Mouse (Mus musculus) left cerebral cortex, adult 2 months (tissue): ENCODE data around the gene Mogat2. TPM values are rescaled to one million over a fixed set of nuclear protein-coding genes. Genes with fewer than 3 reads are reported as not detected.

Experiments used
- DNase-seq, 2 experiments: peaks; one replicate each; pipeline ENCODE4 v3.0.0; 2021 to 2022; ENCODE audit warnings: low spot score in 2 of 2, mixed read lengths in 1 of 2; ENCODE audit errors: extremely low spot score in 1 of 2
- H3K27ac ChIP-seq: fragments of 200-600 bp; 2 replicates; pipeline ENCODE4 v1.8.1; 2022
- H3K4me3 ChIP-seq: fragments of 200-600 bp; 2 replicates; pipeline ENCODE4 v1.8.1; 2022
- CTCF ChIP-seq: fragments of 200-600 bp; IDR thresholded peaks from 2 replicates; pipeline ENCODE4 v1.8.1; 2022; ENCODE audit warnings: antibody characterized with exemption, mild to moderate bottlenecking, moderate library complexity
- intact Hi-C: fragments of 180-260 bp; cut with DNase I; formaldehyde crosslinking; loops from one replicate; pipeline ENCODE4 v1.15.1; 2025
- long read RNA-seq, 2 experiments: library from polyadenylated mRNA; stranded (forward); transcript quantifications; one replicate each; pipeline ENCODE4 v2.0.0; 2021; ENCODE audit warnings: borderline mapping rate in 2 of 2
- total RNA-seq, 2 experiments: library from RNA; stranded (reverse); gene quantifications; 2 replicates each; pipeline ENCODE4 v1.2.3; 2021

Mogat2 gene
- not detected for total RNA-seq
- long read RNA-seq, experiment 1, result 0 reads
- long read RNA-seq, experiment 2, result 0 reads

DNA sequence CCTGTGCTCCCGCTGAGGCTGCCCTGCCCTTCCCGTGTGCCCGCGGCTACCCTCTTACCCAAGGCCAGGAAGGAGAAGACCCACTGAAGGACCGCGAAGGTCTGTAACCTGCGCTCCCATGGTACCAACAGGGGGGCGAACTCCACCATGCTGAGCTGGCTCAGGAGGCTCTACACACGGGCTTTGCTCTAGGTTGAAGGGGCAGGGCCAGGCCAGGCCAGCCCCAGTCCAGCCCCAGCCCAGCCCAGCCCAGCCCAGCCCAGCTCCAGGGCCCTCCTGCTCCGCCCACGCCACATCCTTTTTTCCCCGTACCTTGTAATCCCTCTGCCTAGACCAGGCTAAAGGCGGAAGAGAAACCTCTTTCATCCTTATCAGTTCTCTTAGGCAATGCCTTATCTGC is at the start of gene Mogat2:
Gene Mogat2 (minus strand): TSS at position 203 of the 400 bp plus-strand sequence.
- intact Hi-C loops, result no loop called here
- no peak within 1 kb of the TSS for H3K27ac ChIP-seq
- DNase-seq, result no peak
- no peak within 1 kb of the TSS for H3K4me3 ChIP-seq
- no peak for TF ChIP-seq CTCF

DNA sequence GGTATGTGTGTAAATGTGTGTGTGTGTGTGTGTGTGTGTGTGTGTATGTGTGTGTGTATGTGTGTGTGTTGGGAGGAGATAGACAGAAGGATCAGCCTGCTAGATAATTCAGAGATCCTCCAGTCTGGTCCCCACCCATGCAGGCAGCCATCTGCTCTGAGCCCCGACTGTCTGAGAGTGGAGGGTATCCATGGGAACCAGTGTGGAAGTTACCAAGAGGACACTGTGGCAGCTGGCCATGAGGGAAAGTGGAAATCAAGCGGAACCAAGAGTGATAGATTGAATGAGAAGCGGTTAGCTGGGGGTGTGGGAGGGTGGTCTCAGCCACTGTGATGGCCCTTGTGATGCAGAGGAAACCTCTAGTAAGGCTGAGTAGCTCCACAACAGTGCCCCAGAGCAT is 48.9 kb upstream of the Mogat2 start:
- DNase-seq, result peak; percentile 43 to 44
- Histone ChIP-seq H3K27ac (no peak overlapping the region), H3K4me3 (no peak overlapping the region)
- intact Hi-C loops, result loop anchor here (10.0 kb wide), 1 partner anchor 62 kb away; no protein-coding TSS in a partner anchor
- TF ChIP-seq CTCF, result no peak

DNA sequence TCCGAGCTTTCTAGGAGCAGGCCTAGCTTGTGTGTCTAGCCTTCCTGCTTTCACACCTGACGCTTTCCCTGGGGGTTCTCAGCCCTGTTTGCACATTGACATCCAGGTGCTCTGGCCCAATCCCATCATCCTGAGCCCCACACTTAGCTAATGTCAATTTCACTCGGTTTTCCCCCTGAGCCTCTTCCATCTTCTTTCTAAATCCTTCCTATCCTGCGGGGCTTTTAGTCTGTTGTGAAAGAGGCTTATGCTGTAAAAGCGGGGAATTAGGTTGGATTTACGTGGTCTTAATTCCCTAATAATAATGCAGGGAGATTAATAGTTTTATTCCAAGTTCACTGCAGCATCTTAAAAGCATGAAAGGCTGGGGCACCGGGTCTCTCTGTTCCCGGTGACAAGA is 41.2 kb upstream of the Mogat2 start:
- Histone ChIP-seq H3K27ac (no peak overlapping the region), H3K4me3 (no peak overlapping the region)
- TF ChIP-seq CTCF, result no peak
- intact Hi-C loops, result no loop called here
- DNase-seq, result no peak

DNA sequence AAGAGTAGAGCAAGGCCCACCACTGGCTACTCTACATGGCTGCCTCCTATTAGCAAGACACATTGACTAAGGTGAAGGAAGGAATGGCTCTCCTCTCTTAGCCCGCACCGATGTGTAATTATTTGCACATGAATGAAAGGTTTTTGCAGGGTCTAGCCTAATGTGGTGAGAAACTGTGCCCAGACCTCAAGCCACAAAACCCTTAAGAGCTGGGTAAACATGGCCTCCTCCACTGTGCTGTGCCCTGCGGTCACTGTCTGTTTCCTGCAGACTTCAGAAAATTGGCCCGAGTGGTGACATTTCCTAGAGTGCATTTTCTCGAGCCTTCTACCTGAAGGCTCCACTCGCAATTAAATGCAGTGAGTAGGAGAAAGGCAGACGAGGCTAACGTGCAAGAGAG is 39.9 kb upstream of the Mogat2 start:
- H3K27ac ChIP-seq, result no peak overlapping the region
- no peak for TF ChIP-seq CTCF
- intact Hi-C loops, result no loop called here
- DNase-seq, result no peak
- no peak overlapping the region for H3K4me3 ChIP-seq

DNA sequence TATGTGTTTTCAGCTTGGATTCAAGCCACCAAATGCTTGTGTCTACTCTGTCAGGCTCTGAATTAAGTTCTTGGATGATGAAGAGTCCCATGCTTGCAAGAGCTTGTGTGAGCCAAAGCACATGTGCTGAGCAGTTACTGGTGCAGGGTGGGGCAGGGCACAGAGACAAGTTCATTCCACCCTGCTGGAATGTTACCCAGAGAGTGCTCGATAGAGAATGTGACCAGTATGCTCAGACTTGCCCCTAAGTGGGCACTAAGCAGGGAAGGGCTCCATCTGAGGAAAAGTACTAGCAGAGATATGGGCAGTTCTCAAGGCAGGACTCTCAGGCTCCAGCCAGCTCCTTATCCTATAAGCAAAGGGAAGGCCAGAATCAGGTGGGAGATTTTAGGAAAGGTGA is 38.3 kb upstream of the Mogat2 start:
- DNase-seq, result no peak
- no peak overlapping the region for H3K4me3 ChIP-seq
- intact Hi-C loops, result no loop called here
- TF ChIP-seq CTCF, result no peak
- H3K27ac ChIP-seq, result no peak overlapping the region

DNA sequence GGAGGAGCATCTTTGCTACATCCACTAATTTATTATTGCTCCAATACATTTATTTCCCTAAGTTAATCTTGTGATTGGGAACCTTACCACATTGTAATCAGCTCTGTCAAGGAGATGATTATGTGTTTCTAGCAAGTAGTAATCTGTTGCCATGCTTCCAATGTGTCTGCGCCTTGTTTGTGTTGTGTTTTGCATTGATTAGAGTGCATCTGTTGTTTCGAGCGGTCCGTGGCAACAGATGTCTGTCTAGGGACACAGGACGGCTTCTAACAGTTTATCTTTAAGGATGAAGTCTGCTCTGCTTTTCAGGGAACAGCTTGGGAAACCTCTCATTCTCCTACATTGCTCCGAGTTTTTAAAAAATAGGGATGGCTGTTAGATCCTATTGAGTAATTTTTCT is 36.7 kb upstream of the Mogat2 start:
- intact Hi-C loops, result no loop called here
- H3K4me3 ChIP-seq, result peak overlapping the region; percentile 11; the same call in 1 of the 2 replicates
- H3K27ac ChIP-seq, result no peak overlapping the region
- DNase-seq, result no peak
- no peak for TF ChIP-seq CTCF

DNA sequence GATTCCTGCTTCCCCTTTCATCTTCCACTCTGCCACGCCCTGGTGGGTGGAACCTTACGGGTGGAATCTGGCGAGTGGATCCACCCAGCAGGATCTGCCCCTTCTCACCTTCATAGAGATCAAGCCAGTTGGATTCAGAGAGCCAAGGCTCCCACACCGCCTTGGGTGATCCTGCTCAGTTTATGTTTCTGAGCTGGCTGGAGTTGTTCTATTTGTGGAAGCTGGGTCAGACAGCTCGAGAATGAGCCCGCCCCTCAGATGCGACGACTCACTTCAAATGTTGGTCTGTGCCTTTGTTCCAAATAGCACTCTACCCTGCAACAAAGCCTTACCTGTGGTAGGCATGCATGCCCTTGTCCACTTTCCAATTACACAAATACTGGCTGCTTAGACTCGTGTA is 33.2 kb upstream of the Mogat2 start:
- intact Hi-C loops, result loop anchor here (5.0 kb wide), 1 partner anchor 86 kb away; no protein-coding TSS in a partner anchor
- no peak for TF ChIP-seq CTCF
- peak overlapping the region; percentile 26; the same call in 1 of the 2 replicates for H3K27ac ChIP-seq

DNA sequence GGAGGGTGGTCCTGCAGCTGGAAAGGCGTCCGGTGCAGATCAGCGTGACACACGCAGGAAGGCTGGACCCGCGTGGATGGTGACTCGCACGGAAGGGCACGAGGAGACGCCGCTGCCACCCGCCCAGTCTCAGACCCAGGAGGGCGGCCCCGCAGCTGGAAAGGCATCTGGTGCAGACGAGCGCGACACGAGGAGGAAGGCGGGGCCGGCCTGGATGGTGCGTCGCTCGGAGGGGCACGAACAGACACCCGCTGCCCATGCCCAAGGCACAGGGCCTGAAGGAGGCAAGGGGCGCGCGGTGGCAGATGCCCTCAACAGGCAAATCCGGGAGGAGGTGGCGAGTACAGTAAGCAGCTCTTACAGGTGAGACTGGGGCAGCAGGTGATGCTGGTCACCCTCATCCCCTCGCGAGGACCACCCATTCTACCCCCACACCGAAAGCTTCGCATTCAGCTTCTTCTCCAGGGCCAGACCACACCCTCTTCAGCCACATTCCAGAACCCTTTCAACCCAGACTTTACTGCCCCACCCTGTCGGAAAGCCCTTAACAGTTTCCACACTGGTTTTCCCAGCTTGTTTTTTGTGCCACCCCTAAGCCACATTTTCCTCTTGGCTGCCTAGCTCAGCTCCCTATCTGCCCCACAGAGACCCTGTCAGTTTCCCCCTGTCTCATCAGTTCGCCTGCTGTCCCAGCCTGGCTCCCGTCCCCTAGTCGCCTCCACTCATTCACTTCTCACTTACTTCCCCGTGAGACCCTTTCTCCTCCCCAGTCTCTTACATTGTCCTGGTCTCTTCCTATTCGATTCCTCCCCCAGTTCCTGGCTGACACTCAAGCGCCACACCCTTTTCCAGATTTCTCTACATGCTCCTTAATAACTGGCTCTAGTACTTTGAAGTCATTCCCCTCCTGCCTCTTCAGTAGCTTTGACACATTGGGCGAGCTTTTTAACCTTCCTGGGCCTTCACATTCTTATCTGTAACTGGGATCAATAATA is 30.8 kb upstream of the Mogat2 start:
- H3K4me3 ChIP-seq, result peak overlapping the region; percentile 61
- intact Hi-C loops, result loop anchor here (2.0 to 10.0 kb wide), 3 partner anchors 20 to 196 kb away; partner anchors contain the start of genes Klhl35 and Uvrag
- DNase-seq, result no peak
- TF ChIP-seq CTCF, result no peak
- peak overlapping the region; percentile 44 for H3K27ac ChIP-seq

More for the DNA sequence above, 33.2 kb upstream of the Mogat2 start:
- peak overlapping the region; percentile 61 for H3K4me3 ChIP-seq
- DNase-seq, result no peak

DNA sequence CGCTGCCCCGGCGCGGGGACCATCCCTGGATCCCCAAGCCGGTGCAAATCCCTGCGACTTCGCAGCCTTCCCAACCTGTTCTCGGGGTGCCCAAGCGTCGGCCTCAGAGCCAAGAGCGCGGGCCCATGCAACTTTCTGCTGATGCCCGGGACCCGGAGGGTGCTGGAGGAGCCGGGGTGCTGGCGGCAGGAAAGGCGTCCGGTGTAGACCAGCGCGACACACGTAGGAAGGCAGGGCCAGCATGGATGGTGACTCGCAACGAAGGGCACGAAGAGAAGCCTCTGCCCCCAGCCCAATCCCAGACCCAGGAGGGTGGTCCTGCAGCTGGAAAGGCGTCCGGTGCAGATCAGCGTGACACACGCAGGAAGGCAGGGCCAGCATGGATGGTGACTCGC is 30.1 kb upstream of the Mogat2 start:
- TF ChIP-seq CTCF, result no peak
- intact Hi-C loops, result loop anchor here (2.0 to 10.0 kb wide), 3 partner anchors 20 to 196 kb away; partner anchors contain the start of genes Klhl35 and Uvrag
- no peak for DNase-seq
- Histone ChIP-seq H3K4me3 (peak overlapping the region; percentile 61), H3K27ac (peak overlapping the region; percentile 97)

DNA sequence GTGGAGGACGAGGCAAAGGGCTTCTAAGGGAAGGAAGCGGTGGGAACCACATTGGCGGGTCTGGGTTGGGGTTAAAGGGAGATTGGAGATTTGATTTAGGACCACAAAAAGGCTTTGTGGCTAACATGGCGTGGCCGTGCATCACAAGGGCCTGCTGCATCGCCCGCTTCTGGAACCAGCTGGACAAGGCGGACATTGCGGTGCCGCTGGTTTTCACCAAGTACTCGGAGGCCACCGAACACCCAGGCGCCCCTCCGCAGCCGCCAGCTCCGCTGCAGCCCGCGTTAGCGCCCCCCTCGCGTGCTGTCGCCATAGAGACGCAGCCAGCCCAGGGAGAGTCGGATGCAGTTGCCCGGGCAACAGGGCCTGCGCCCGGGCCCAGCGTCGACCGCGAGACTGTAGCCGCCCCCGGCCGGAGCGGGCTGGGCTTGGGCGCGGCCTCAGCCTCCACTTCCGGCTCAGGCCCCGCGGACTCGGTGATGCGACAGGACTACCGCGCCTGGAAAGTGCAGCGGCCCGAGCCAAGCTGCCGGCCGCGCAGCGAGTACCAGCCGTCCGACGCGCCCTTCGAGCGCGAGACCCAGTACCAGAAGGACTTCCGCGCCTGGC is 29.6 kb upstream of the Mogat2 start:
- peak overlapping the region; percentile 61 for H3K4me3 ChIP-seq
- peak overlapping the region; percentile 97 for H3K27ac ChIP-seq
- intact Hi-C loops, result loop anchor here (2.0 to 10.0 kb wide), 3 partner anchors 19 to 197 kb away; partner anchors contain the start of genes Klhl35 and Uvrag
- peak; percentile 88 for DNase-seq
- TF ChIP-seq CTCF, result no peak

DNA sequence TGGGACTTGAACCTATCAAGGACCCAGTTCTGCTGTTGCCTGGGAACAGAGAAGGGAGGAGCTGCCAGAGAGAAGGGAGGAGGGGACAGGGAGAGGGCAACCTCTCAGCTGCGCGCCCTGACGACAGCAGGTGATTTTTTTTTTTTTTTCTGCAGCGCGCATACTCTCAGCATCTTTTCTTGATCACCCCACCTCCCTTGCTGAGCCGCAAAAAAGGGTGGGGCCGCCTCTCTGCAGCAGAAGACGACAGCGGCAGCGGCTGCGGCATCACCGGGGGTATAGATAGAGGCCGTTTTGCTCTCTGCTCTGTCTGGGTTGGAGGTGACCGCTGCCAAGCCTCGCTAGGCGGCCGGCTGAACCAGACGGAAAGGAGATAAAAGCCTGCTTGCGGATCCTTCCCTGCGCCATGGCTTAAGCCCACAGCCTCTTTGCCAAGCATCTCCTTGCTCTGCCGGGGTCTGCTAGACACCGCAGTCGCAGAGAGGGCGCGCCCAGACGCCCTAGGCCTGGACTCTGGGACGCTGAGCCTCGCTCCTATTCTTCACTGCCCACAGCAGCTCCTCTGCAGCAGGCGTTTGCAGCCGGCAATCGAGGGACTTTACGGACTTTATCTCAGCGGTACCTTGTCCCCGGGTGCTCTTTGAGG is 29.0 kb upstream of the Mogat2 start, which contains the start of gene Map6:
Gene Map6 (plus strand): TSS at position 197 of the 646 bp plus-strand sequence.
- no peak for TF ChIP-seq CTCF
- intact Hi-C loops, result loop anchor here (5.0 to 10.0 kb wide), 2 partner anchors 125 to 197 kb away; partner anchors contain the start of genes Klhl35 and Uvrag
- DNase-seq, result peak; percentile 76 to 79
- peak within 1 kb of the TSS; percentile 61 for H3K4me3 ChIP-seq
- peak within 1 kb of the TSS; percentile 97 for H3K27ac ChIP-seq
